Mouse (Mus musculus) liver, postnatal 0 days (tissue): ENCODE data around the gene Ntf5. TPM values are rescaled to one million over a fixed set of nuclear protein-coding genes. Genes with fewer than 3 reads are reported as not detected.

Experiments used
- ATAC-seq: fragments of 200-750 bp; cut with Nextera tagmentation; 2 replicates; pipeline ENCODE4 v1.8.0; 2017; ENCODE audit warnings: mild to moderate bottlenecking, moderate library complexity
- DNase-seq: peaks from one replicate; pipeline ENCODE4 v3.0.0-alpha.2; 2016
- H3K27ac ChIP-seq: fragments of 300-500 bp; sonication (generic); 2 replicates; pipeline ENCODE4 v1.5.1; 2014; ENCODE audit warnings: antibody characterized with exemption, moderate library complexity, mild to moderate bottlenecking, low read depth
- H3K27me3 ChIP-seq: fragments of 300-500 bp; sonication (generic); 2 replicates; pipeline ENCODE4 v1.6.1; 2014; ENCODE audit warnings: low read length, control low read depth, mixed read lengths; ENCODE audit not compliant: insufficient read depth
- H3K36me3 ChIP-seq: fragments of 300-500 bp; sonication (generic); replicated peaks from 2 replicates; pipeline ENCODE4 v1.6.1; 2014; ENCODE audit warnings: mild to moderate bottlenecking, control low read depth, low read length, moderate library complexity, mixed read lengths; ENCODE audit not compliant: insufficient read depth
- H3K4me1 ChIP-seq: fragments of 300-500 bp; sonication (generic); 2 replicates; pipeline ENCODE4 v1.6.1; 2014; ENCODE audit warnings: antibody characterized with exemption, mild to moderate bottlenecking, control low read depth; ENCODE audit not compliant: insufficient read depth
- H3K4me2 ChIP-seq: fragments of 300-500 bp; sonication (generic); 2 replicates; pipeline ENCODE4 v1.6.1; 2014; ENCODE audit warnings: low read depth, mild to moderate bottlenecking, low read length, moderate library complexity, mixed read lengths
- H3K4me3 ChIP-seq: fragments of 300-500 bp; sonication (generic); 2 replicates; pipeline ENCODE4 v1.5.1; 2014; ENCODE audit warnings: low read depth, low read length
- H3K9ac ChIP-seq: fragments of 300-500 bp; sonication (generic); replicated peaks from 2 replicates; pipeline ENCODE4 v1.6.1; 2014; ENCODE audit warnings: mild to moderate bottlenecking, moderate library complexity
- H3K9me3 ChIP-seq: fragments of 300-500 bp; sonication (generic); 2 replicates; pipeline ENCODE4 v1.6.1; 2016; ENCODE audit warnings: mild to moderate bottlenecking, control low read depth, low read length, mixed read lengths
- CTCF ChIP-seq: sonication (generic); IDR thresholded peaks from 2 replicates; pipeline ENCODE4 v1.5.1; 2016; ENCODE audit warnings: antibody characterized with exemption, low read depth
- EP300 ChIP-seq: IDR thresholded peaks from 2 replicates; pipeline ENCODE4 v1.6.1; 2016; ENCODE audit warnings: antibody characterized with exemption, low read depth, mild to moderate bottlenecking
- WGBS: fragments of 180-500 bp; shearing (Covaris S2); extraction: QIAGEN DNeasy Blood & Tissue Kit; methylation state at CpG from one replicate; pipeline ENCODE4 v1.1.7; 2014; ENCODE audit not compliant: insufficient replicate concordance; 5-methylcytosine and 5-hydroxymethylcytosine counted together
- polyA plus RNA-seq: library from polyadenylated mRNA; unstranded; fragments of >200 nt; fragmentation: Nextera tagmentation; extraction: Ambion mirVana; gene quantifications from 2 replicates; pipeline ENCODE4 v1.2.1, GENCODE M21; 2015

Gene Ntf5
- polyA plus RNA-seq, result 0.05 and 0.15 TPM in 2 replicates

GRCm38 (mm10) chr7:45413113-45413863 lies at the start of gene Ntf5:
Gene Ntf5, plus strand, starts transcription at chr7:45413695.
- H3K4me1 ChIP-seq, result peaks cover 16% of the 10 kb centered on the region
- H3K4me2 ChIP-seq, result peak within 1 kb of the TSS; percentile 72
- TF ChIP-seq EP300 (no peak), CTCF (no peak)
- H3K4me3 ChIP-seq, result peak within 1 kb of the TSS; percentile 48
- H3K9ac ChIP-seq, result peak within 1 kb of the TSS; percentile 34
- ATAC-seq (peak; percentile 38; the same call in 1 of the 2 replicates), DNase-seq (no peak)
- H3K27ac ChIP-seq, result no peak within 1 kb of the TSS
- H3K36me3 ChIP-seq, result no peaks in the 10 kb centered on the region
- 3% methylated on average over 32 of the region's 45 CpGs for WGBS
- H3K27me3 ChIP-seq, result peaks cover 96% of the 10 kb centered on the region
- no peaks in the 10 kb centered on the region for H3K9me3 ChIP-seq

GRCm38 (mm10) chr7:45363983-45364382 lies 49.5 kb upstream of the Ntf5 start:
- peaks cover 25% of the 10 kb centered on the region for H3K4me1 ChIP-seq
- H3K27ac ChIP-seq, result no peak overlapping the region
- TF ChIP-seq CTCF (no peak), EP300 (no peak)
- no peak overlapping the region for H3K4me3 ChIP-seq
- ATAC-seq, result no peak
- H3K9ac ChIP-seq, result no peak overlapping the region
- H3K9me3 ChIP-seq, result no peaks in the 10 kb centered on the region
- 54% methylated on average over 2 of the region's 2 CpGs for WGBS
- no peaks in the 10 kb centered on the region for H3K36me3 ChIP-seq
- no peak for DNase-seq
- peaks cover 83% of the 10 kb centered on the region for H3K27me3 ChIP-seq
- no peak overlapping the region for H3K4me2 ChIP-seq

GRCm38 (mm10) chr7:45365742-45366651 lies 47.5 kb upstream of the Ntf5 start:
- 8% methylated on average over 30 of the region's 35 CpGs for WGBS
- peak overlapping the region; percentile 44 for H3K9ac ChIP-seq

GRCm38 (mm10) chr7:45366652-45367019 lies 46.9 kb upstream of the Ntf5 start, which contains the start of gene Ppfia3:
Gene Ppfia3, minus strand, starts transcription at chr7:45367019.
- peaks cover 33% of the 10 kb centered on the region for H3K4me1 ChIP-seq
- peak within 1 kb of the TSS; percentile 87 for H3K4me2 ChIP-seq
- WGBS, result under 1% methylated on average over 25 of the region's 26 CpGs
- H3K4me3 ChIP-seq, result peak within 1 kb of the TSS; percentile 51
- H3K9me3 ChIP-seq, result no peaks in the 10 kb centered on the region
- DNase-seq (no peak), ATAC-seq (no peak)
- TF ChIP-seq EP300 (no peak), CTCF (no peak)
- peaks cover 77% of the 10 kb centered on the region for H3K27me3 ChIP-seq
- H3K9ac ChIP-seq, result peak within 1 kb of the TSS; percentile 64
- H3K36me3 ChIP-seq, result no peaks in the 10 kb centered on the region
- no peak within 1 kb of the TSS for H3K27ac ChIP-seq

More at GRCm38 (mm10) chr7:45365742-45366651, 47.5 kb upstream of the Ntf5 start:
- ATAC-seq (no peak), DNase-seq (peak; percentile 52)
- H3K9me3 ChIP-seq, result no peaks in the 10 kb centered on the region
- H3K27ac ChIP-seq, result no peak overlapping the region
- TF ChIP-seq EP300, result no peak
- H3K27me3 ChIP-seq, result peaks cover 84% of the 10 kb centered on the region
- H3K4me1 ChIP-seq, result peaks cover 37% of the 10 kb centered on the region
- no peaks in the 10 kb centered on the region for H3K36me3 ChIP-seq
- peak overlapping the region; percentile 51 for H3K4me3 ChIP-seq
- H3K4me2 ChIP-seq, result peak overlapping the region; percentile 87

GRCm38 (mm10) chr7:45367020-45367880 lies 46.2 kb upstream of the Ntf5 start:
- ATAC-seq, result peak; percentile 89
- no peaks in the 10 kb centered on the region for H3K36me3 ChIP-seq
- H3K9me3 ChIP-seq, result no peaks in the 10 kb centered on the region
- TF ChIP-seq EP300 (no peak), CTCF (peak; percentile 83)
- H3K4me2 ChIP-seq, result peak overlapping the region; percentile 87
- peaks cover 30% of the 10 kb centered on the region for H3K4me1 ChIP-seq
- peak overlapping the region; percentile 51 for H3K4me3 ChIP-seq
- no peak overlapping the region for H3K27ac ChIP-seq
- peak; percentile 97 for DNase-seq
- H3K27me3 ChIP-seq, result peaks cover 71% of the 10 kb centered on the region
- peak overlapping the region; percentile 64 for H3K9ac ChIP-seq
- 1% methylated on average over 63 of the region's 70 CpGs for WGBS
